Mouse (Mus musculus): ENCODE results near the gene Mocs3.
A peak's percentile ranks its signal among the peaks of the same experiment; 100 is the strongest.

Gene Mocs3

GRCm38 (mm10) chr2:168230026-168230728 lies at the start of gene Mocs3, which contains the start of the genes Gm20716 and Dpm1:
Gene Mocs3, plus strand, starts transcription at chr2:168230622.
Gene Gm20716, minus strand, starts transcription at chr2:168230364.
Gene Dpm1, minus strand, starts transcription at chr2:168230591.
- DNase-seq = peak; percentile 74 to 82

- DNase-seq = no peak
Observed at GRCm38 (mm10) chr2:168191856-168192255, 38.6 kb upstream of the Mocs3 start.

GRCm38 (mm10) chr2:168193685-168194084 lies 36.7 kb upstream of the Mocs3 start:
- DNase-seq = no peak

GRCm38 (mm10) chr2:168195721-168196120 lies 34.7 kb upstream of the Mocs3 start:
- no peak for DNase-seq

- no peak for DNase-seq
Observed at GRCm38 (mm10) chr2:168198421-168198820, 32.0 kb upstream of the Mocs3 start.

- no peak for DNase-seq
Observed at GRCm38 (mm10) chr2:168199476-168199875, 30.9 kb upstream of the Mocs3 start.

- DNase-seq = no peak
Observed at GRCm38 (mm10) chr2:168200014-168200691, 30.3 kb upstream of the Mocs3 start.

GRCm38 (mm10) chr2:168204476-168204999 lies 25.9 kb upstream of the Mocs3 start:
- DNase-seq = no peak

GRCm38 (mm10) chr2:168205265-168205664 lies 25.2 kb upstream of the Mocs3 start:
- peak; percentile 74 to 85 for DNase-seq

GRCm38 (mm10) chr2:168205681-168206631 lies 24.5 kb upstream of the Mocs3 start:
- DNase-seq = peak; percentile 13 to 44

- DNase-seq = peak; percentile 93 to 95
Observed at GRCm38 (mm10) chr2:168206725-168207644, 23.4 kb upstream of the Mocs3 start, which contains the start of gene Adnp. Gene Adnp, minus strand, starts transcription at chr2:168207112.

- DNase-seq = no peak
Observed at GRCm38 (mm10) chr2:168207883-168208282, 22.5 kb upstream of the Mocs3 start.

GRCm38 (mm10) chr2:168213788-168214397 lies 16.5 kb upstream of the Mocs3 start:
- no peak for DNase-seq

GRCm38 (mm10) chr2:168223326-168223725 lies 7.1 kb upstream of the Mocs3 start:
- DNase-seq = no peak

- no peak for DNase-seq
Observed at GRCm38 (mm10) chr2:168229116-168230025, 1.1 kb upstream of the Mocs3 start.

- DNase-seq = no peak
Observed at GRCm38 (mm10) chr2:168230773-168231470, 500 bp downstream of the Mocs3 start.

- DNase-seq = no peak
Observed at GRCm38 (mm10) chr2:168231471-168231829, 1.0 kb downstream of the Mocs3 start.

GRCm38 (mm10) chr2:168233286-168233685 lies 2.9 kb downstream of the Mocs3 start:
- DNase-seq = no peak

- DNase-seq = no peak
Observed at GRCm38 (mm10) chr2:168238335-168238734, 7.9 kb downstream of the Mocs3 start.

All from spleen, adult 18-20 months (tissue).